Mouse (Mus musculus) embryonic facial prominence, embryonic 15.5 days (tissue): ENCODE data around the gene Alad. TPM values are rescaled to one million over a fixed set of nuclear protein-coding genes. Genes with fewer than 3 reads are reported as not detected.
"Not testable (repeated sequence)": the region's sequence is repeated elsewhere in the genome, so short reads cannot be mapped to it uniquely, and the experiment has no call there.

Experiments
- ATAC-seq: fragments of 200-750 bp; cut with Nextera tagmentation; 2 replicates; pipeline ENCODE4 v1.8.0; 2017; ENCODE audit warnings: low read depth, moderate TSS enrichment; ENCODE audit not compliant: insufficient number of reproducible peaks, low FRiP score, low TSS enrichment
- H3K27ac ChIP-seq: fragments of 300-500 bp; sonication (generic); replicated peaks from 2 replicates; pipeline ENCODE4 v1.5.1; 2015; ENCODE audit warnings: mild to moderate bottlenecking, inconsistent platforms
- H3K27me3 ChIP-seq: fragments of 300-500 bp; sonication (generic); 2 replicates; pipeline ENCODE4 v1.6.1; 2015; ENCODE audit warnings: inconsistent platforms
- H3K36me3 ChIP-seq: fragments of 300-500 bp; sonication (generic); 2 replicates; pipeline ENCODE4 v1.6.1; 2015; ENCODE audit warnings: mild to moderate bottlenecking, inconsistent platforms
- H3K4me1 ChIP-seq: fragments of 300-500 bp; sonication (generic); 2 replicates; pipeline ENCODE4 v1.6.1; 2015; ENCODE audit warnings: inconsistent platforms
- H3K4me2 ChIP-seq: fragments of 300-500 bp; sonication (generic); replicated peaks from 2 replicates; pipeline ENCODE4 v1.6.1; 2015; ENCODE audit warnings: mild to moderate bottlenecking, inconsistent platforms
- H3K4me3 ChIP-seq: fragments of 300-500 bp; sonication (generic); replicated peaks from 2 replicates; pipeline ENCODE4 v1.5.1; 2015; ENCODE audit warnings: mild to moderate bottlenecking, inconsistent platforms
- H3K9ac ChIP-seq: fragments of 300-500 bp; sonication (generic); 2 replicates; pipeline ENCODE4 v1.6.1; 2015; ENCODE audit warnings: inconsistent platforms
- H3K9me3 ChIP-seq: fragments of 300-500 bp; sonication (generic); replicated peaks from 2 replicates; pipeline ENCODE4 v1.6.1; 2016; ENCODE audit warnings: inconsistent platforms
- WGBS: fragments of 180-500 bp; shearing (Covaris S2); methylation state at CpG from one replicate; pipeline ENCODE4 v1.1.7; 2015; 5-methylcytosine and 5-hydroxymethylcytosine counted together
- polyA plus RNA-seq: library from polyadenylated mRNA; unstranded; fragments of >200 nt; fragmentation: Nextera tagmentation; extraction: Ambion mirVana; gene quantifications from 2 replicates; pipeline ENCODE4 v1.2.1, GENCODE M21; 2015

Gene Alad
- polyA plus RNA-seq, 1 experiment from 2014 or later: 73.7 TPM

GRCm38 (mm10) chr4:62484928-62485327, 34.8 kb downstream of the Alad start:
- no peak for ATAC-seq
- H3K36me3 ChIP-seq: no peaks in the 10 kb centered on the region

DNA sequence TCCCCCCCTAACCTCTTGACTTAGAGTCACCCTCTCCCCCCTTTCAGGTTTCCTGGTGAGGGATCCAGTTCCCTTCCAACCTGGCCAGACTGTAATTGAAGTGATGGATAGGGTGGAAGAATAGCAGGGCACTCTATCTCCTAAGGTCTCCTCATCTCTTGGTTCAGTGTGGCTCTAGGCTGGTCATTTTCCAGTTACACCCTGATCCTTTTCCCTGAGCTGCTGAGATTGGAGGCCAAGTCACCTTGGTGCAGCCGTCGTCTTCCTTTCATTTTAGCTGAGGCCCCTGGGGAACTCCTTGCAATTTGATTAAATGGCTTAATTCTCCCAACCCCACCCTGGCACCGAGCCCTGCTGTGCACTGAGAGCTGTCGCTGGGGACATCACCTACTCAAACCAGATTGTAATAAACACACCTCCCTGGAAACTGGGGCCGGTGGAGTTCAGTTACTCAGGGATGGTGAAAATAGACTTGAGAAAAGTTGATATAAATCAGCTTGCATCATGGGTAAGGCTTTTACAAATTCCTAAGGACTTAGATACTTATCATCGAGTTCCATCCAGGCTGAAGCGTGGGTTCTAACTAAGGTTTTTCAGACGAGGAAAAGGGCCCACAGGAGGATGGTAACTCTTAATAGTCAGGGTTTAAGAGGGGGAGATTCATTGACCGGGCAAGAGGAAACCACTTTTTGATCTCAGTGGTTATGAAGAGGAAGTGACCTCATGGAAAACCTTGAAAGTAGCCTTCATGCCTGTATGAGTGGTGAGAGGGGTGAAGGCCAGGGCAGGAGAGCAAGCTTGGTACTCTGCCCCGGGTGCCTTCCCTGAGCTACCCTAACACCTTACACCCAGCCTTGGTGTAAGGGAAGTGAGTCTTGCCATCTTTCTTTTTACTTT, 38.8 kb downstream of the Alad start:
- Histone ChIP-seq H3K9me3 (no peaks in the 10 kb centered on the region), H3K36me3 (no peaks in the 10 kb centered on the region), H3K4me1 (peaks cover 11% of the 10 kb centered on the region; the same call in 1 of the 2 replicates), H3K4me3 (peak overlapping the region; percentile 46), H3K4me2 (peak overlapping the region; percentile 21; the same call in 1 of the 2 replicates), H3K27me3 (no peaks in the 10 kb centered on the region), H3K9ac (no peak overlapping the region), H3K27ac (no peak overlapping the region)
- 32% methylated on average over 10 of the region's 10 CpGs for WGBS
- ATAC-seq: no peak

More at GRCm38 (mm10) chr4:62484928-62485327, 34.8 kb downstream of the Alad start:
- no peaks in the 10 kb centered on the region for H3K9me3 ChIP-seq
- H3K4me3 ChIP-seq: no peak overlapping the region
- no peaks in the 10 kb centered on the region for H3K27me3 ChIP-seq
- WGBS: 75% methylated on average over 3 of the region's 3 CpGs
- H3K27ac ChIP-seq: no peak overlapping the region
- H3K4me2 ChIP-seq: no peak overlapping the region
- no peak overlapping the region for H3K9ac ChIP-seq
- peaks cover 3% of the 10 kb centered on the region; the same call in 1 of the 2 replicates for H3K4me1 ChIP-seq

DNA sequence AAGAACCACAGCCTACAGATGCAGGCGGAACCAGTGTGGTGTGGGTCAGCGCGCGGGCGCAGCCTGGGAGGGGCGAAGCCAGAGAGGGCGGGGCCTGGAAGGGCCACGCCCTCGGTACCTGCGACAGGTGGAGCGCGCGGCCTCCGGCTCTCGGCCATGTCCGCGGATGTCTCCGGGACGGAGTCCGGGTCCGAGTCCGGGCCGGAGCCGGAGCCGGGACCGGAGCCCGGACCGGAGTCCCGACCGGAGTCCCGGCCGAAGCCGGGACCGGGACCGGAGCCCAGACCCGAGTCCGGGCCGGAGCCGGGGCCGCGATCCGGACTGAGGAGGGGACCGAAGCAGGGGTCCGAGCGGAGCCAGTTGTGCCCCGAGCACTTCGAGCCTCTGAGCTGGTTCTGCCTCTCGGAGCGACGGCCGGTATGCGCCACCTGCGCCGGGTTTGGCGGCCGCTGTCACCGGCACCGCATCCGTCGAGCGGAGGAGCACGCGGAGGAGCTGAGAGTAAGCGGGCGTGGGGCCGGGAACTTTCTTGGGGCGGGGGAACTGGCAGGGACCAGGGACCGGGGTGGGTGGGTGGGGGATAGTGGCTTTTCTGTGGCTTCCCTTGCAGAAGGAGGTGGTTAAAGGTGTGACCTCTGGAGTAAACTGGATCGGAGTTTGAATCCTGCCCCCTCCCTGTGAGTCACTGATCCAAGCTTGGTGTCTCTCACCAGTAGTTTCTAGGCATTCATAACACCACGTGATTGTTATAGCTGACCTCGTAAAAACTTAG, 39.6 kb downstream of the Alad start, which contains the start of gene Bspry:
Gene Bspry, plus strand, starts transcription at position 117 of the 772 bp plus-strand sequence.
- H3K9me3 ChIP-seq: no peaks in the 10 kb centered on the region
- peak within 1 kb of the TSS; percentile 46 for H3K4me3 ChIP-seq
- no peaks in the 10 kb centered on the region for H3K27me3 ChIP-seq
- 0 out of 2 replicates have a peak within 1 kb of the TSS, but pooled peaks have one; percentile 9 for H3K9ac ChIP-seq
- WGBS: 2% methylated on average over 71 of the region's 71 CpGs
- peak; percentile 73 for ATAC-seq
- H3K36me3 ChIP-seq: no peaks in the 10 kb centered on the region
- peaks cover 11% of the 10 kb centered on the region; the same call in 1 of the 2 replicates for H3K4me1 ChIP-seq
- peak within 1 kb of the TSS; percentile 82 for H3K4me2 ChIP-seq
- H3K27ac ChIP-seq: 0 out of 2 replicates have a peak within 1 kb of the TSS, but pooled peaks have one; percentile 41

- 12% methylated on average over 11 of the region's 11 CpGs for WGBS
- not testable (repeated sequence) for H3K27me3 ChIP-seq, H3K9me3 ChIP-seq, ATAC-seq, H3K36me3 ChIP-seq, H3K9ac ChIP-seq, H3K27ac ChIP-seq
- H3K4me2 ChIP-seq: peak overlapping the region; percentile 82
- H3K4me1 ChIP-seq: peaks cover 11% of the 10 kb centered on the region; the same call in 1 of the 2 replicates
- H3K4me3 ChIP-seq: peak overlapping the region; percentile 46
Measured at GRCm38 (mm10) chr4:62479593-62479936, 40.2 kb downstream of the Alad start.

- Histone ChIP-seq H3K36me3 (no peaks in the 10 kb centered on the region), H3K4me1 (peaks cover 11% of the 10 kb centered on the region; the same call in 1 of the 2 replicates), H3K9me3 (no peaks in the 10 kb centered on the region), H3K27ac (no peak overlapping the region), H3K4me2 (no peak overlapping the region), H3K9ac (no peak overlapping the region), H3K4me3 (no peak overlapping the region), H3K27me3 (no peaks in the 10 kb centered on the region)
- no peak for ATAC-seq
- 56% methylated on average over 6 of the region's 6 CpGs for WGBS
Measured at GRCm38 (mm10) chr4:62477542-62478244, 42.0 kb downstream of the Alad start.

GRCm38 (mm10) chr4:62475793-62476192, 43.9 kb downstream of the Alad start:
- ATAC-seq: no peak
- 84% methylated on average over 6 of the region's 6 CpGs for WGBS
- peaks cover 11% of the 10 kb centered on the region; the same call in 1 of the 2 replicates for H3K4me1 ChIP-seq
- H3K4me3 ChIP-seq: no peak overlapping the region
- no peak overlapping the region for H3K9ac ChIP-seq
- H3K4me2 ChIP-seq: no peak overlapping the region
- no peaks in the 10 kb centered on the region for H3K36me3 ChIP-seq
- no peak overlapping the region for H3K27ac ChIP-seq
- no peaks in the 10 kb centered on the region for H3K9me3 ChIP-seq
- H3K27me3 ChIP-seq: no peaks in the 10 kb centered on the region

GRCm38 (mm10) chr4:62475131-62475530, 44.6 kb downstream of the Alad start:
- H3K27ac ChIP-seq: no peak overlapping the region
- no peaks in the 10 kb centered on the region for H3K27me3 ChIP-seq
- no peaks in the 10 kb centered on the region for H3K9me3 ChIP-seq
- H3K9ac ChIP-seq: no peak overlapping the region
- H3K36me3 ChIP-seq: no peaks in the 10 kb centered on the region
- WGBS: 84% methylated on average over 2 of the region's 2 CpGs
- no peak overlapping the region for H3K4me2 ChIP-seq
- no peak overlapping the region for H3K4me3 ChIP-seq
- ATAC-seq: no peak
- H3K4me1 ChIP-seq: peaks cover 14% of the 10 kb centered on the region; the same call in 1 of the 2 replicates

GRCm38 (mm10) chr4:62472071-62472470, 47.6 kb downstream of the Alad start:
- no peaks in the 10 kb centered on the region for H3K27me3 ChIP-seq
- no peak overlapping the region for H3K27ac ChIP-seq
- H3K4me2 ChIP-seq: no peak overlapping the region
- no peaks in the 10 kb centered on the region for H3K36me3 ChIP-seq
- ATAC-seq: no peak
- H3K4me1 ChIP-seq: 0 out of 2 replicates have a peak, but pooled peaks cover 3% of the 10 kb centered on the region
- no peak overlapping the region for H3K4me3 ChIP-seq
- 89% methylated on average over 2 of the region's 2 CpGs for WGBS
- H3K9ac ChIP-seq: no peak overlapping the region
- no peaks in the 10 kb centered on the region for H3K9me3 ChIP-seq

- Histone ChIP-seq H3K36me3 (no peaks in the 10 kb centered on the region), H3K9ac (peak within 1 kb of the TSS; percentile 51), H3K27ac (no peak within 1 kb of the TSS), H3K4me3 (peak within 1 kb of the TSS; percentile 65), H3K27me3 (no peaks in the 10 kb centered on the region), H3K4me2 (peak within 1 kb of the TSS; percentile 84), H3K9me3 (no peaks in the 10 kb centered on the region), H3K4me1 (0 out of 2 replicates have a peak, but pooled peaks cover 3% of the 10 kb centered on the region)
- ATAC-seq: peak; percentile 85
- WGBS: 1% methylated on average over 30 of the region's 30 CpGs
Measured at GRCm38 (mm10) chr4:62470598-62471051, 49.1 kb downstream of the Alad start, which contains the start of gene Wdr31. TSS of gene Wdr31 (minus strand) at chr4:62470896.

DNA sequence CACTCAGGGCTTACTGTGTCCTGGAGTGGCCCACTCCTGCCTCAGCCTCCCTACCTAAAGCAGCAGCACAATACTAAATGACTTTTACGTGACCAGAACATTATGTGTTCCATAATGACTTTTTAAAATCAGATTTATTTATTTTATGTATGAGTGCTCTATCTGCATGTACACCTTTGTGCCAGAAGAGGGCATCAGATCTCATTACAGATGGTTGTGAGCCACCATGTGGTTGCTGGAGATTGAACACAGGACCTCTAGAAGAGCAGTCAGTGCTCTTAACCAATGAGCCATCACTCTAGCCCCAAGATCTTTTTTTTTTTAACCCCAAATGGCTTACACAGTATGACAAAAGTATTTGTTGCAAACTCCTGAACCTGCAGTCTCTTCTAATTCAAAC, 51.6 kb downstream of the Alad start:
- Histone ChIP-seq H3K9ac (no peak overlapping the region), H3K4me1 (0 out of 2 replicates have a peak, but pooled peaks cover 3% of the 10 kb centered on the region), H3K27ac (no peak overlapping the region), H3K27me3 (no peaks in the 10 kb centered on the region), H3K9me3 (no peaks in the 10 kb centered on the region), H3K4me2 (no peak overlapping the region), H3K36me3 (no peaks in the 10 kb centered on the region), H3K4me3 (no peak overlapping the region)
- WGBS: 94% methylated on average over 1 of the region's 1 CpGs
- ATAC-seq: no peak
